Mouse (Mus musculus) bone marrow, adult 2 months (tissue): ENCODE results near the gene Vps25.

Experiments
- CTCF ChIP-seq: fragments of 200-500 bp; IDR thresholded peaks from 2 replicates; pipeline ENCODE4 v1.5.1; 2011; ENCODE audit warnings: low read length, control low read depth; ENCODE audit not compliant: control insufficient read depth, insufficient read depth
- POLR2A ChIP-seq: fragments of 200-500 bp; IDR thresholded peaks from 2 replicates; pipeline ENCODE4 v1.6.1; 2011; ENCODE audit warnings: low read depth, mild to moderate bottlenecking, control low read depth, low read length, borderline replicate concordance; ENCODE audit not compliant: control insufficient read depth

DNA sequence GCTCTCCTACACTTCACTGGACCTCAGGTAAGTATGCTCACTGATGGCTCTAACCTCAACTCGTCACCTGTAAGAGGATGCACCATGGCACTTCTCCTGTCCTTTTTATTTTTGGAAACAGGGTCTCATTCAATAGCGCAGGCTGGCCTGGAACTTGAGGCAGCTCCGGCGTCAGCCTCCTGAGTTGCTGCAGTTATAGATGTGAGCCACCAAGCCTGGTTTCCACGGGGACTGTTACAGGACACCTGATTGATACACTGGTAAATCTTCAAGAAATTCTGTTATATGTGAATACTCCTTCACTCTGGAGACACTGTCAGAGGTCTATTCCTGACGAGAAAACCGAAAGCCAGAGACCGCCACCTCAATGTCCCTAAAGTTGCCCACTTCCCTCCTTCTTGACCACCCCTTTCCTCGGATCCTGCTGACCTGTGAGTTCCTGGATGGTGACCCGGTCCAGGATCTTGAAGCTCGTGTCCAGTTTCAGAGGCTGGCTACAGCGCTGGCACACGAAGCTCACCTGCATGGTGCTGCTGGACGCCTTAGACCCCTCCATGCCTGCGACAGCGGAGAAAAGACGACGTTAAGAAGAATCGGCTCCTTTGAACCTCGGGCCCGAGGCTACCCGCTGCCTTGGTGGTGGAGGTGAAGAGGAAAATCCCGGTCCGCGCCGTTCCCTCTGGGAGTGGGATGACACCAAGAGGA, 47.9 kb downstream of the Vps25 start:
- TF ChIP-seq CTCF (no peak), POLR2A (no peak)
